Mouse (Mus musculus): ENCODE measurements around the gene Cidec. TPM values are rescaled to one million over a fixed set of nuclear protein-coding genes. Genes with fewer than 3 reads are reported as not detected.

Cidec gene
- polyA plus RNA-seq, 1 experiment from 2014 or later, result not detected

GRCm38 (mm10) chr6:113380480-113380879 is 55.1 kb downstream of the Cidec start:
- H3K9ac ChIP-seq (ENCODE audit: low read length), result no peak overlapping the region
- peaks cover 4% of the 10 kb centered on the region for H3K4me1 ChIP-seq (replicated peaks; ENCODE audit: control insufficient read depth, insufficient read depth, low read length)
- peaks cover 13% of the 10 kb centered on the region; the same call in 1 of the 2 replicates for H3K36me3 ChIP-seq (ENCODE audit: control insufficient read depth, insufficient read depth, low read length)
- H3K9me3 ChIP-seq (ENCODE audit: control insufficient read depth, low read length), result no peaks in the 10 kb centered on the region
- no peak overlapping the region for H3K4me3 ChIP-seq (ENCODE audit: low read depth, low read length)
- H3K27me3 ChIP-seq (ENCODE audit: control insufficient read depth, insufficient read depth, low read length), result no peaks in the 10 kb centered on the region
- no peak for DNase-seq (ENCODE audit: low spot score)
- ATAC-seq (replicated peaks; ENCODE audit: low FRiP score), result no peak
- H3K27ac ChIP-seq (ENCODE audit: low read depth, low read length), result no peak overlapping the region
- 95% methylated on average over 11 of the region's 11 CpGs for WGBS
- no peak overlapping the region for H3K4me2 ChIP-seq (ENCODE audit: low read depth, low read length, severe bottlenecking)

GRCm38 (mm10) chr6:113379246-113379645 is 56.3 kb downstream of the Cidec start:
- Histone ChIP-seq H3K9ac (ENCODE audit: low read length) (no peak overlapping the region), H3K4me1 (replicated peaks; ENCODE audit: control insufficient read depth, insufficient read depth, low read length) (peaks cover 4% of the 10 kb centered on the region), H3K4me3 (ENCODE audit: low read depth, low read length) (no peak overlapping the region), H3K27ac (ENCODE audit: low read depth, low read length) (no peak overlapping the region), H3K36me3 (ENCODE audit: control insufficient read depth, insufficient read depth, low read length) (peaks cover 9% of the 10 kb centered on the region; the same call in 1 of the 2 replicates), H3K9me3 (ENCODE audit: control insufficient read depth, low read length) (no peaks in the 10 kb centered on the region), H3K27me3 (ENCODE audit: control insufficient read depth, insufficient read depth, low read length) (no peaks in the 10 kb centered on the region), H3K4me2 (ENCODE audit: low read depth, low read length, severe bottlenecking) (peak overlapping the region; percentile 84; the same call in 1 of the 2 replicates)
- WGBS, result 91% methylated on average over 6 of the region's 6 CpGs
- ATAC-seq (replicated peaks; ENCODE audit: low FRiP score), result no peak
- DNase-seq (ENCODE audit: low spot score), result no peak

GRCm38 (mm10) chr6:113377496-113378385 is 57.8 kb downstream of the Cidec start, which contains the start of the genes Tada3 and Arpc4:
Tada3 (minus strand) TSS chr6:113377883.
Arpc4 (plus strand) TSS chr6:113378115.
- H3K36me3 ChIP-seq (ENCODE audit: control insufficient read depth, insufficient read depth, low read length), result peaks cover 6% of the 10 kb centered on the region; the same call in 1 of the 2 replicates

GRCm38 (mm10) chr6:113377172-113377495 is 58.4 kb downstream of the Cidec start:
- H3K4me1 ChIP-seq (replicated peaks; ENCODE audit: control insufficient read depth, insufficient read depth, low read length), result peaks cover 4% of the 10 kb centered on the region
- H3K9me3 ChIP-seq (ENCODE audit: control insufficient read depth, low read length), result no peaks in the 10 kb centered on the region
- DNase-seq (ENCODE audit: low spot score), result no peak
- H3K27ac ChIP-seq (ENCODE audit: low read depth, low read length), result peak overlapping the region; percentile 85
- peak overlapping the region; percentile 94 for H3K4me3 ChIP-seq (ENCODE audit: low read depth, low read length)
- H3K4me2 ChIP-seq (ENCODE audit: low read depth, low read length, severe bottlenecking), result peak overlapping the region; percentile 84
- peaks cover 6% of the 10 kb centered on the region; the same call in 1 of the 2 replicates for H3K36me3 ChIP-seq (ENCODE audit: control insufficient read depth, insufficient read depth, low read length)
- no peak for ATAC-seq (replicated peaks; ENCODE audit: low FRiP score)
- peak overlapping the region; percentile 87 for H3K9ac ChIP-seq (ENCODE audit: low read length)
- 10% methylated on average over 7 of the region's 7 CpGs for WGBS
- H3K27me3 ChIP-seq (ENCODE audit: control insufficient read depth, insufficient read depth, low read length), result no peaks in the 10 kb centered on the region

More at GRCm38 (mm10) chr6:113377496-113378385, 57.8 kb downstream of the Cidec start, which contains the start of the genes Tada3 and Arpc4:
- peak within 1 kb of the TSS; percentile 87 for H3K9ac ChIP-seq (ENCODE audit: low read length)
- peak within 1 kb of the TSS; percentile 85 for H3K27ac ChIP-seq (ENCODE audit: low read depth, low read length)
- ATAC-seq (replicated peaks; ENCODE audit: low FRiP score) (peak; percentile 94), DNase-seq (ENCODE audit: low spot score) (peak; percentile 94)
- under 1% methylated on average over 60 of the region's 61 CpGs for WGBS
- H3K9me3 ChIP-seq (ENCODE audit: control insufficient read depth, low read length), result no peaks in the 10 kb centered on the region
- H3K4me3 ChIP-seq (ENCODE audit: low read depth, low read length), result peak within 1 kb of the TSS; percentile 94
- H3K4me1 ChIP-seq (replicated peaks; ENCODE audit: control insufficient read depth, insufficient read depth, low read length), result peaks cover 4% of the 10 kb centered on the region
- no peaks in the 10 kb centered on the region for H3K27me3 ChIP-seq (ENCODE audit: control insufficient read depth, insufficient read depth, low read length)
- H3K4me2 ChIP-seq (ENCODE audit: low read depth, low read length, severe bottlenecking), result peak within 1 kb of the TSS; percentile 84

Small RNA genes within 50 kb of the gene (microRNA-seq; reads per million reads assigned to microRNA genes)
- gene Gm24387 (ENCODE audit: insufficient number of aligned reads), result not detected

Other genes with a start within 250 kb of the Cidec start
- 6.6 and 6.8 TPM in 2 replicates for gene Lhfpl4, start 240.4 kb downstream of the Cidec start, polyA plus RNA-seq (2014; fragmentation: Nextera tagmentation; extraction: Ambion mirVana)
- 50.5 and 50.8 TPM in 2 replicates for gene Mtmr14, start 197.9 kb downstream of the Cidec start, polyA plus RNA-seq (2014; fragmentation: Nextera tagmentation; extraction: Ambion mirVana)
- 0.13 and 0.52 TPM in 2 replicates for gene Cpne9, start 153.5 kb downstream of the Cidec start, polyA plus RNA-seq (2014; fragmentation: Nextera tagmentation; extraction: Ambion mirVana)
- gene Brpf1, start 128.6 kb downstream of the Cidec start, polyA plus RNA-seq (2014; fragmentation: Nextera tagmentation; extraction: Ambion mirVana), result 31.9 and 35.4 TPM in 2 replicates
- gene Ogg1, start 108.8 kb downstream of the Cidec start, polyA plus RNA-seq (2014; fragmentation: Nextera tagmentation; extraction: Ambion mirVana), result 14.2 and 14.5 TPM in 2 replicates
- gene Camk1, start 91.8 kb downstream of the Cidec start, polyA plus RNA-seq (2014; fragmentation: Nextera tagmentation; extraction: Ambion mirVana), result 47.8 and 52.5 TPM in 2 replicates
- gene Tada3, start 57.9 kb downstream of the Cidec start, polyA plus RNA-seq (2014; fragmentation: Nextera tagmentation; extraction: Ambion mirVana), result 72.5 and 76.3 TPM in 2 replicates
- 180 and 182 TPM in 2 replicates for gene Arpc4, start 57.6 kb downstream of the Cidec start, polyA plus RNA-seq (2014; fragmentation: Nextera tagmentation; extraction: Ambion mirVana)
- 5.1 and 6.0 TPM in 2 replicates for gene Ttll3, start 46.5 kb downstream of the Cidec start, polyA plus RNA-seq (2014; fragmentation: Nextera tagmentation; extraction: Ambion mirVana)
- 26.7 and 28.5 TPM in 2 replicates for gene Rpusd3, start 16.4 kb downstream of the Cidec start, polyA plus RNA-seq (2014; fragmentation: Nextera tagmentation; extraction: Ambion mirVana)
- gene Jagn1, start 6.8 kb upstream of the Cidec start, polyA plus RNA-seq (2014; fragmentation: Nextera tagmentation; extraction: Ambion mirVana), result 66.1 and 75.0 TPM in 2 replicates
- gene Il17re, start 22.7 kb upstream of the Cidec start, polyA plus RNA-seq (2014; fragmentation: Nextera tagmentation; extraction: Ambion mirVana), result 1.0 and 1.2 TPM in 2 replicates
- 3.4 and 4.2 TPM in 2 replicates for gene Il17rc, start 35.7 kb upstream of the Cidec start, polyA plus RNA-seq (2014; fragmentation: Nextera tagmentation; extraction: Ambion mirVana)
- gene Creld1, start 47.5 kb upstream of the Cidec start, polyA plus RNA-seq (2014; fragmentation: Nextera tagmentation; extraction: Ambion mirVana), result 36.3 and 41.6 TPM in 2 replicates
- gene Prrt3, start 66.2 kb upstream of the Cidec start, polyA plus RNA-seq (2014; fragmentation: Nextera tagmentation; extraction: Ambion mirVana), result 1.4 and 2.1 TPM in 2 replicates
- gene Emc3, start 95.9 kb upstream of the Cidec start, polyA plus RNA-seq (2014; fragmentation: Nextera tagmentation; extraction: Ambion mirVana), result 74.3 and 77.7 TPM in 2 replicates
- 25.0 and 25.1 TPM in 2 replicates for gene Fancd2, start 95.9 kb upstream of the Cidec start, polyA plus RNA-seq (2014; fragmentation: Nextera tagmentation; extraction: Ambion mirVana)
- 0.24 TPM in 1 of 2 replicates, not detected in the other for gene Fancd2os, start 165.0 kb upstream of the Cidec start, polyA plus RNA-seq (2014; fragmentation: Nextera tagmentation; extraction: Ambion mirVana)
- 198 and 200 TPM in 2 replicates for gene Brk1, start 169.0 kb upstream of the Cidec start, polyA plus RNA-seq (2014; fragmentation: Nextera tagmentation; extraction: Ambion mirVana)
- gene Vhl, start 188.2 kb upstream of the Cidec start, polyA plus RNA-seq (2014; fragmentation: Nextera tagmentation; extraction: Ambion mirVana), result 63.7 and 64.4 TPM in 2 replicates
- gene Irak2, start 202.7 kb upstream of the Cidec start, polyA plus RNA-seq (2014; fragmentation: Nextera tagmentation; extraction: Ambion mirVana), result 1.6 and 2.1 TPM in 2 replicates